Mouse (Mus musculus): Measurements from ENCODE around the gene Pkd1l1. TPM values are rescaled to one million over a fixed set of nuclear protein-coding genes. Genes with fewer than 3 reads are reported as not detected.

Pkd1l1 gene
- total and polyA plus RNA-seq, 3 experiments: not detected

GRCm38 (mm10) chr11:8792146-8792545, 180.9 kb downstream of the Pkd1l1 start:
- no peak for DNase-seq (ENCODE audit: extremely low read depth)
- Histone ChIP-seq H3K79me2 (replicated peaks; ENCODE audit: control insufficient read depth, extremely low read depth, insufficient read depth, poor library complexity, severe bottlenecking) (no peaks in the 10 kb centered on the region), H3K4me1 (ENCODE audit: control insufficient read depth in 1 of 2, insufficient read depth in 2 of 2) (peaks cover 0 to 2% of the 10 kb centered on the region in 2 experiments; a peak in 1 of 4 replicates), H3K4me3 (replicated peaks in 1 of 3; ENCODE audit: low read depth in 2 of 3, low read length in 2 of 3, poor library complexity in 1 of 3) (no peak overlapping the region), H3K36me3 (replicated peaks in 1 of 2; ENCODE audit: control insufficient read depth in 1 of 2, insufficient read depth in 1 of 2, low read length in 1 of 2) (no peaks in the 10 kb centered on the region), H3K27ac (ENCODE audit: insufficient read depth, low read depth) (no peak overlapping the region), H3K4me2 (ENCODE audit: insufficient read depth, low read depth, poor library complexity, severe bottlenecking) (no peak overlapping the region), H3K27me3 (replicated peaks) (peaks cover 91% of the 10 kb centered on the region), H3K9ac (ENCODE audit: insufficient read depth, low read depth) (no peak overlapping the region), H3K9me3 (replicated peaks; ENCODE audit: low read length) (no peaks in the 10 kb centered on the region)
- dilution Hi-C loops (cut with MboI; ENCODE audit: extremely low pct_ligation_motif_present, extremely low pct_unique_long_range_greater_than_20kb, low sequenced_read_pairs) (no loop called here), in situ Hi-C loops (cut with MboI; ENCODE audit: low pct_ligation_motif_present, low pct_unique_long_range_greater_than_20kb, low sequenced_read_pairs) (no loop called here)
- TF ChIP-seq ELF1 (IDR thresholded peaks at IDR 0.05; ENCODE audit: low read depth, low read length) (no peak), TCF12 (IDR thresholded peaks at IDR 0.05; ENCODE audit: low read depth, low read length) (no peak), SIN3A (IDR thresholded peaks at IDR 0.05; ENCODE audit: low read length) (no peak), KAT2A (IDR thresholded peaks at IDR 0.05; ENCODE audit: insufficient replicate concordance, low read length) (no peak), JUN (IDR thresholded peaks at IDR 0.05; ENCODE audit: insufficient read depth, low read depth, low read length) (no peak), E2F4 (IDR thresholded peaks at IDR 0.05; ENCODE audit: insufficient replicate concordance, low read depth, low read length) (no peak), NRF1 (IDR thresholded peaks at IDR 0.05; ENCODE audit: low read depth, low read length) (no peak), MAFK (IDR thresholded peaks at IDR 0.05; ENCODE audit: insufficient replicate concordance, low read length) (no peak), UBTF (IDR thresholded peaks at IDR 0.05; ENCODE audit: low read depth, low read length) (no peak), PAX5 (IDR thresholded peaks at IDR 0.05; ENCODE audit: low read length) (no peak), CHD1 (IDR thresholded peaks at IDR 0.05; ENCODE audit: low read depth, low read length) (no peak), RAD21 (IDR thresholded peaks at IDR 0.05; ENCODE audit: low read depth, low read length) (no peak), ZKSCAN1 (IDR thresholded peaks at IDR 0.05; ENCODE audit: borderline replicate concordance, low read depth, low read length) (no peak), USF2 (conservative IDR thresholded peaks at IDR 0.05; ENCODE audit: low read depth, low read length) (no peak), RCOR1 (conservative IDR thresholded peaks at IDR 0.05; ENCODE audit: low read depth, low read length) (no peak), MYC (IDR thresholded peaks at IDR 0.05; ENCODE audit: low read depth, low read length) (no peak), IRF4 (IDR thresholded peaks at IDR 0.05; ENCODE audit: low read depth, low read length) (no peak)

DNA sequence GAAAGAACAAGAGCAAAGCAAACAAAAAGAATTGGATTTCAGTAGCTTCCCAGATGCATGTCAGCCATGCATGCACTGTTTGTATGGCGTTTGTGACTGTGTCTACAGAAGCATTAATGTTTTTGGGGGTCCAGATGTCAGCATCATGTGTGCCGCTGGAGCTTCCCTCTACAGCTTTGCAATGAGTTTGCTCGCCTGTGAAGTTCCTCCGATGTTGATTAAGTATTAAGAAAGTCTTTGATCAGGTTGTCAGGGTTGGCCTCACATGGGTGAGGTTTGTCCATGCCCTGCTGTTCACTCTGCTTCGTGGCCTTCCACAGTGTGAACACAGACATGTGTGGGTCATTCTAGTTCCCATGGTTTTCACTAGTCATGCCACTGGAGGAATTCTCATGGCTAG, 183.9 kb downstream of the Pkd1l1 start:
- dilution Hi-C loops (cut with MboI; ENCODE audit: extremely low pct_ligation_motif_present, extremely low pct_unique_long_range_greater_than_20kb, low sequenced_read_pairs): no loop called here
- no peaks in the 10 kb centered on the region for H3K36me3 ChIP-seq (replicated peaks in 1 of 2; ENCODE audit: control insufficient read depth in 1 of 2, insufficient read depth in 1 of 2, low read length in 1 of 2)
- H3K9me3 ChIP-seq (replicated peaks; ENCODE audit: low read length): no peaks in the 10 kb centered on the region
- 0 out of 4 replicates have a peak, but pooled peaks cover 0 to 2% of the 10 kb centered on the region in 2 experiments for H3K4me1 ChIP-seq (ENCODE audit: control insufficient read depth in 1 of 2, insufficient read depth in 2 of 2)
- in situ Hi-C loops (cut with MboI; ENCODE audit: low pct_ligation_motif_present, low pct_unique_long_range_greater_than_20kb, low sequenced_read_pairs): no loop called here
- no peaks in the 10 kb centered on the region for H3K79me2 ChIP-seq (replicated peaks; ENCODE audit: control insufficient read depth, extremely low read depth, insufficient read depth, poor library complexity, severe bottlenecking)
- no peak for TF ChIP-seq NRF1 (IDR thresholded peaks at IDR 0.05; ENCODE audit: low read depth, low read length)
- TF ChIP-seq PAX5 (IDR thresholded peaks at IDR 0.05; ENCODE audit: low read length): no peak
- TF ChIP-seq ZC3H11A (IDR thresholded peaks at IDR 0.05; ENCODE audit: low read depth, low read length): no peak
- no peak overlapping the region for H3K4me3 ChIP-seq (replicated peaks in 1 of 3; ENCODE audit: low read depth in 2 of 3, low read length in 2 of 3, poor library complexity in 1 of 3)
- peaks cover 89% of the 10 kb centered on the region for H3K27me3 ChIP-seq (replicated peaks)
- no peak overlapping the region for H3K9ac ChIP-seq (ENCODE audit: insufficient read depth, low read depth)
- H3K4me2 ChIP-seq (ENCODE audit: insufficient read depth, low read depth, poor library complexity, severe bottlenecking): no peak overlapping the region
- H3K27ac ChIP-seq (ENCODE audit: insufficient read depth, low read depth): no peak overlapping the region
- no peak for DNase-seq (ENCODE audit: extremely low read depth)

Measured in CH12.LX (cell line).